Mouse (Mus musculus) C2C12 (cell line): Measurements from ENCODE around the gene Deaf1. TPM values are rescaled to one million over a fixed set of nuclear protein-coding genes. Genes with fewer than 3 reads are reported as not detected.

Experiments
- H3K27me3 ChIP-seq: one replicate; pipeline ENCODE4 v1.6.1; 2011; ENCODE audit not compliant: control insufficient read depth, insufficient read depth, insufficient read length
- H3K36me3 ChIP-seq: one replicate; pipeline ENCODE4 v1.6.1; 2011; ENCODE audit not compliant: control insufficient read depth, insufficient read depth
- H3K4me3 ChIP-seq: one replicate; pipeline ENCODE4 v1.5.1; 2011; ENCODE audit warnings: mild to moderate bottlenecking, control low read depth; ENCODE audit not compliant: poor library complexity, insufficient read depth, severe bottlenecking
- H3K79me2 ChIP-seq: one replicate; pipeline ENCODE4 v1.6.1; 2011; ENCODE audit not compliant: control insufficient read depth, insufficient read depth
- H3K79me3 ChIP-seq: one replicate; pipeline ENCODE4 v1.6.1; 2011; ENCODE audit warnings: low read depth, control low read depth
- H3ac ChIP-seq: one replicate; pipeline ENCODE3; 2011; ENCODE audit warnings: low read depth; ENCODE audit not compliant: control insufficient read depth, insufficient read length
- CEBPB ChIP-seq: IDR thresholded peaks from one replicate; pipeline ENCODE4 v1.6.1; 2011; ENCODE audit warnings: low read depth, mild to moderate bottlenecking, control low read depth, moderate library complexity
- CTCF ChIP-seq: IDR thresholded peaks from one replicate; pipeline ENCODE4 v1.5.1; 2011; ENCODE audit not compliant: control insufficient read depth, insufficient read depth, insufficient read length
- FOSL1 ChIP-seq: IDR thresholded peaks from one replicate; pipeline ENCODE4 v1.8.0; 2011; ENCODE audit warnings: mild to moderate bottlenecking, low read length; ENCODE audit not compliant: poor library complexity, insufficient read depth, severe bottlenecking
- MAX ChIP-seq: IDR thresholded peaks from one replicate; pipeline ENCODE4 v1.6.1; 2011; ENCODE audit warnings: mild to moderate bottlenecking, control low read depth
- MYOD1 ChIP-seq: IDR thresholded peaks from one replicate; pipeline ENCODE4 v1.6.1; 2011; ENCODE audit warnings: low read depth; ENCODE audit not compliant: control insufficient read depth, insufficient read length
- MYOG ChIP-seq: IDR thresholded peaks from one replicate; pipeline ENCODE4 v1.6.1; 2011; ENCODE audit not compliant: control insufficient read depth, insufficient read length; ENCODE audit errors: extremely low read depth
- USF1 ChIP-seq: IDR thresholded peaks from one replicate; pipeline ENCODE4 v1.6.1; 2011; ENCODE audit warnings: low read depth, mild to moderate bottlenecking, control low read depth, moderate library complexity
- polyA plus RNA-seq: library from polyadenylated mRNA; unstranded; fragments of >200 nt; fragmentation: generic; extraction: Trizol; gene quantifications from one replicate; pipeline ENCODE4 v1.2.1, GENCODE M21; 2012; ENCODE audit warnings: missing spikeins

Gene Deaf1
- polyA plus RNA-seq, 1 experiment = 21.4 TPM

GRCm38 (mm10) chr7:141337716-141338416, 10.4 kb upstream of the Deaf1 start:
- Histone ChIP-seq H3K79me3 (no peaks in the 10 kb centered on the region), H3ac (no peak overlapping the region), H3K36me3 (no peaks in the 10 kb centered on the region), H3K79me2 (no peaks in the 10 kb centered on the region), H3K27me3 (no peaks in the 10 kb centered on the region), H3K4me3 (no peak overlapping the region)
- no peak for TF ChIP-seq MYOG
- TF ChIP-seq MAX = no peak
- TF ChIP-seq MYOD1 = no peak
- TF ChIP-seq FOSL1 = no peak
- TF ChIP-seq CTCF = no peak
- no peak for TF ChIP-seq USF1
- TF ChIP-seq CEBPB = no peak

GRCm38 (mm10) chr7:141336296-141336695, 8.8 kb upstream of the Deaf1 start:
- no peaks in the 10 kb centered on the region for H3K27me3 ChIP-seq
- H3K79me2 ChIP-seq = no peaks in the 10 kb centered on the region
- no peaks in the 10 kb centered on the region for H3K36me3 ChIP-seq
- H3ac ChIP-seq = no peak overlapping the region
- no peaks in the 10 kb centered on the region for H3K79me3 ChIP-seq
- no peak for TF ChIP-seq MAX
- no peak for TF ChIP-seq USF1
- TF ChIP-seq MYOD1 = no peak
- TF ChIP-seq CEBPB = no peak
- no peak for TF ChIP-seq CTCF
- TF ChIP-seq MYOG = no peak
- TF ChIP-seq FOSL1 = no peak
- no peak overlapping the region for H3K4me3 ChIP-seq

- H3K4me3 ChIP-seq = no peak overlapping the region
- no peaks in the 10 kb centered on the region for H3K79me3 ChIP-seq
- no peaks in the 10 kb centered on the region for H3K79me2 ChIP-seq
- TF ChIP-seq FOSL1 = no peak
- no peak for TF ChIP-seq MYOG
- no peak for TF ChIP-seq MYOD1
- no peak for TF ChIP-seq CTCF
- no peak for TF ChIP-seq CEBPB
- TF ChIP-seq MAX = no peak
- no peak for TF ChIP-seq USF1
- H3ac ChIP-seq = no peak overlapping the region
- no peaks in the 10 kb centered on the region for H3K27me3 ChIP-seq
- H3K36me3 ChIP-seq = no peaks in the 10 kb centered on the region
These were observed 8.2 kb upstream of the Deaf1 start for GRCm38 (mm10) chr7:141335682-141336081.

- no peaks in the 10 kb centered on the region for H3K79me2 ChIP-seq
- TF ChIP-seq CTCF (no peak), MYOD1 (no peak), MAX (no peak), MYOG (no peak), FOSL1 (no peak), USF1 (no peak), CEBPB (no peak)
- H3K36me3 ChIP-seq = no peaks in the 10 kb centered on the region
- H3K27me3 ChIP-seq = no peaks in the 10 kb centered on the region
- H3K4me3 ChIP-seq = no peak overlapping the region
- no peaks in the 10 kb centered on the region for H3K79me3 ChIP-seq
- H3ac ChIP-seq = no peak overlapping the region
These were observed 7.6 kb upstream of the Deaf1 start for GRCm38 (mm10) chr7:141335044-141335579.

- peaks cover 5% of the 10 kb centered on the region for H3K79me2 ChIP-seq
- TF ChIP-seq CTCF = no peak
- TF ChIP-seq FOSL1 = no peak
- no peak for TF ChIP-seq MAX
- TF ChIP-seq MYOG = no peak
- TF ChIP-seq USF1 = no peak
- no peak for TF ChIP-seq CEBPB
- no peak for TF ChIP-seq MYOD1
- no peaks in the 10 kb centered on the region for H3K36me3 ChIP-seq
- H3K79me3 ChIP-seq = peaks cover under 1% of the 10 kb centered on the region
- no peaks in the 10 kb centered on the region for H3K27me3 ChIP-seq
- no peak overlapping the region for H3K4me3 ChIP-seq
- no peak overlapping the region for H3ac ChIP-seq
These were observed 4.5 kb upstream of the Deaf1 start for GRCm38 (mm10) chr7:141331990-141332389.

- peaks cover 13% of the 10 kb centered on the region for H3K79me3 ChIP-seq
- H3K27me3 ChIP-seq = no peaks in the 10 kb centered on the region
- H3K36me3 ChIP-seq = peaks cover 3% of the 10 kb centered on the region
- no peak overlapping the region for H3K4me3 ChIP-seq
- TF ChIP-seq FOSL1 (no peak), CTCF (no peak), MYOD1 (no peak), CEBPB (no peak), MAX (no peak), USF1 (no peak), MYOG (no peak)
- H3ac ChIP-seq = no peak overlapping the region
- peaks cover 18% of the 10 kb centered on the region for H3K79me2 ChIP-seq
These were observed 3.2 kb upstream of the Deaf1 start for GRCm38 (mm10) chr7:141330706-141331105.
